Mouse (Mus musculus) CH12.LX (cell line): ENCODE measurements at regions not wholly inside any gene's neighbourhood (a gene's known extent, or its start where the extent isn't known, plus 50 kb on each side); places are given as distances from the start of the nearest gene placed in this dataset.
A peak's percentile ranks its signal among the peaks of the same experiment; 100 is the strongest.

Experiments used
- CHD1 ChIP-seq: IDR thresholded peaks from 2 replicates; pipeline ENCODE4 v1.6.1; 2012; ENCODE audit warnings: low read depth, low read length, improper control_type of control experiment, inconsistent platforms
- CTCF ChIP-seq, 2 experiments: IDR thresholded peaks in 1 of 2; conservative IDR thresholded peaks in 1 of 2; 2 replicates each; pipeline ENCODE4 v1.5.1; 2011 to 2012; ENCODE audit warnings: low read depth in 2 of 2, low read length in 2 of 2, improper control_type of control experiment in 1 of 2, inconsistent platforms in 1 of 2, mild to moderate bottlenecking in 1 of 2, moderate library complexity in 1 of 2
- E2F4 ChIP-seq: IDR thresholded peaks from 2 replicates; pipeline ENCODE4 v1.6.1; 2011; ENCODE audit warnings: low read depth, low read length, improper control_type of control experiment; ENCODE audit not compliant: insufficient replicate concordance
- ELF1 ChIP-seq: IDR thresholded peaks from 2 replicates; pipeline ENCODE4 v1.6.1; 2014; ENCODE audit warnings: low read depth, mild to moderate bottlenecking, inconsistent platforms, low read length, improper control_type of control experiment
- EP300 ChIP-seq: IDR thresholded peaks from 2 replicates; pipeline ENCODE4 v1.6.1; 2011; ENCODE audit warnings: low read length, improper control_type of control experiment
- GABPA ChIP-seq: IDR thresholded peaks from 2 replicates; pipeline ENCODE4 v1.6.1; 2012; ENCODE audit warnings: low read depth, low read length, improper control_type of control experiment, inconsistent platforms; ENCODE audit not compliant: insufficient replicate concordance
- IRF4 ChIP-seq: IDR thresholded peaks from 2 replicates; pipeline ENCODE4 v1.6.1; 2014; ENCODE audit warnings: low read depth, mild to moderate bottlenecking, inconsistent platforms, low read length, improper control_type of control experiment
- MAFK ChIP-seq: IDR thresholded peaks from 2 replicates; pipeline ENCODE4 v1.6.1; 2011; ENCODE audit warnings: low read length, improper control_type of control experiment; ENCODE audit not compliant: insufficient replicate concordance
- MAX ChIP-seq: IDR thresholded peaks from 2 replicates; pipeline ENCODE4 v1.6.1; 2011; ENCODE audit warnings: low read length, improper control_type of control experiment
- MEF2A ChIP-seq: IDR thresholded peaks from 2 replicates; pipeline ENCODE4 v1.6.1; 2014; ENCODE audit warnings: low read depth, mild to moderate bottlenecking, inconsistent platforms, low read length, improper control_type of control experiment, borderline replicate concordance
- POLR2A ChIP-seq: IDR thresholded peaks from 2 replicates; pipeline ENCODE4 v1.6.1; 2011; ENCODE audit warnings: low read depth, mild to moderate bottlenecking, improper control_type of control experiment, low read length
- RCOR1 ChIP-seq: conservative IDR thresholded peaks from 2 replicates; pipeline ENCODE4 v1.6.1; 2012; ENCODE audit warnings: low read depth, mild to moderate bottlenecking, inconsistent platforms, low read length, improper control_type of control experiment
- ZNF384 ChIP-seq: IDR thresholded peaks from 2 replicates; pipeline ENCODE4 v1.6.1; 2012; ENCODE audit warnings: low read depth, low read length, improper control_type of control experiment, inconsistent platforms

GRCm38 (mm10) chr6:135444661-135445060 lies 82.3 kb downstream of the Emp1 start:
- TF ChIP-seq EP300 (no peak), CTCF (conservative IDR thresholded peaks at IDR 0.05 in 1 of 2, IDR thresholded peaks at IDR 0.05 in 1 of 2; ENCODE audit: low read depth in 2 of 2, low read length in 2 of 2) (peak; percentile 65 to 72), RCOR1 (no peak), IRF4 (no peak), POLR2A (no peak), MAFK (no peak), CHD1 (no peak), MEF2A (no peak), MAX (no peak), E2F4 (no peak), ELF1 (no peak), ZNF384 (no peak), GABPA (no peak)
